Mouse (Mus musculus): ENCODE data around the gene Zzz3. TPM values are rescaled to one million over a fixed set of nuclear protein-coding genes. Genes with fewer than 3 reads are reported as not detected.
A peak's percentile ranks its signal among the peaks of the same experiment; 100 is the strongest.

Gene Zzz3
- 10 to 100 TPM; 52.7 to 52.9 TPM for total RNA-seq (2021)
- long read RNA-seq, experiment 1, full-length matches to known transcripts, result 10 of 29 reads
- long read RNA-seq, experiment 1, partial matches to known transcripts, result 7 of 29 reads
- long read RNA-seq, experiment 1, other reads (novel, unspliced or antisense), result 12 of 29 reads
- long read RNA-seq, experiment 2, full-length matches to known transcripts, result 13 of 24 reads
- long read RNA-seq, experiment 2, partial matches to known transcripts, result 4 of 24 reads
- long read RNA-seq, experiment 2, other reads (novel, unspliced or antisense), result 7 of 24 reads

- DNase-seq (ENCODE audit: low spot score in 2 of 2), result peak; percentile 80 to 92
Measured at GRCm38 (mm10) chr3:152395350-152396277, at the start of gene Zzz3. TSS of gene Zzz3 (plus strand) at chr3:152395473.

- DNase-seq (ENCODE audit: low spot score in 2 of 2), result peak; percentile 91 to 95
Measured at GRCm38 (mm10) chr3:152345732-152346632, 49.3 kb upstream of the Zzz3 start, which contains the start of gene Usp33. TSS of gene Usp33 (plus strand) at chr3:152346478.

GRCm38 (mm10) chr3:152346633-152347141 is 48.6 kb upstream of the Zzz3 start:
- DNase-seq (ENCODE audit: low spot score in 2 of 2), result peak; percentile 38 to 49

GRCm38 (mm10) chr3:152347227-152347626 is 48.0 kb upstream of the Zzz3 start:
- DNase-seq (ENCODE audit: low spot score in 2 of 2), result no peak

- DNase-seq (ENCODE audit: low spot score in 2 of 2), result no peak
Measured at GRCm38 (mm10) chr3:152348011-152348830, 47.1 kb upstream of the Zzz3 start.

GRCm38 (mm10) chr3:152350431-152350830 is 44.8 kb upstream of the Zzz3 start:
- no peak for DNase-seq (ENCODE audit: low spot score in 2 of 2)

- DNase-seq (ENCODE audit: low spot score in 2 of 2), result no peak
Measured at GRCm38 (mm10) chr3:152350966-152351365, 44.3 kb upstream of the Zzz3 start.

GRCm38 (mm10) chr3:152352289-152352688 is 43.0 kb upstream of the Zzz3 start:
- no peak for DNase-seq (ENCODE audit: low spot score in 2 of 2)

- DNase-seq (ENCODE audit: low spot score in 2 of 2), result no peak
Measured at GRCm38 (mm10) chr3:152353434-152354177, 41.7 kb upstream of the Zzz3 start.

GRCm38 (mm10) chr3:152355361-152355760 is 39.9 kb upstream of the Zzz3 start:
- no peak for DNase-seq (ENCODE audit: low spot score in 2 of 2)

GRCm38 (mm10) chr3:152356751-152357150 is 38.5 kb upstream of the Zzz3 start:
- no peak for DNase-seq (ENCODE audit: low spot score in 2 of 2)

- DNase-seq (ENCODE audit: low spot score in 2 of 2), result no peak
Measured at GRCm38 (mm10) chr3:152359151-152359550, 36.1 kb upstream of the Zzz3 start.

GRCm38 (mm10) chr3:152364181-152364580 is 31.1 kb upstream of the Zzz3 start:
- no peak for DNase-seq (ENCODE audit: low spot score in 2 of 2)

GRCm38 (mm10) chr3:152376063-152376462 is 19.2 kb upstream of the Zzz3 start:
- DNase-seq (ENCODE audit: low spot score in 2 of 2), result no peak

GRCm38 (mm10) chr3:152384106-152384505 is 11.2 kb upstream of the Zzz3 start:
- DNase-seq (ENCODE audit: low spot score in 2 of 2), result no peak

GRCm38 (mm10) chr3:152396278-152396987 is 1.2 kb downstream of the Zzz3 start:
- peak; percentile 95 to 96 for DNase-seq (ENCODE audit: low spot score in 2 of 2)

- DNase-seq (ENCODE audit: low spot score in 2 of 2), result no peak
Measured at GRCm38 (mm10) chr3:152396988-152397314, 1.7 kb downstream of the Zzz3 start.

- no peak for DNase-seq (ENCODE audit: low spot score in 2 of 2)
Measured at GRCm38 (mm10) chr3:152397335-152397940, 2.2 kb downstream of the Zzz3 start.

Measured in left cerebral cortex, adult 18-20 months (tissue).